Mouse (Mus musculus): ENCODE data around the gene Tmem86b.

DNA sequence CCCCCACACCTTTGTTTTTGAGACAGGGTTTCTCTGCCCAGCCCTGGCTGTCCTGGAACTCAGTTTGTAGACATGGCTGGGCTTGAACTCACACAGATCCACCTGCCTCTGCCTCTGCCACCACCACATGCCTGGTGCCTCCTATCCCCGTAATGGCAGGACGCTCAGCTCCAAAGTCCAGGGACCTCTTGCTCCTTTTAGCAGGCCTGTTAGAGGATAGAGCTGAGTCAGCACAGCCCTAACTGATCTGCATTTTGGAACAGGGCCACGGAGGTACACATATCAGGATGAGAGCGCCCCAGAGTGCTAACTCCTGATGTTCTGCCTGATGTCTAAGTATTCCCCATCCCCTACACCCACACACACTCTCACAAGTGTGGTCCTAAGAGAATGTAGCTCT lies at the start of gene Tmem86b:
- TF ChIP-seq CTCF (IDR thresholded peaks at IDR 0.05; ENCODE audit: extremely low read depth, insufficient read length, insufficient replicate concordance, low read depth, low read length), result no peak
- TF ChIP-seq POLR2A (IDR thresholded peaks at IDR 0.05; ENCODE audit: low read depth, low read length), result no peak

All from small intestine, adult 2 months (tissue).